Mouse (Mus musculus) CD8-positive naive resting alpha-beta T cell, adult 2 months (primary cell): Measurements from ENCODE around the gene Phtf2.
"Not testable (repeated sequence)": the region's sequence is repeated elsewhere in the genome, so short reads cannot be mapped to it uniquely, and the experiment has no call there.

Experiments used
- DNase-seq, 2 experiments: peaks; one replicate each; pipeline ENCODE4 v3.0.0; 2022; ENCODE audit warnings: low read depth in 2 of 2, low spot score in 2 of 2

Gene Phtf2

GRCm38 (mm10) chr5:20778274-20778984 lies 103.5 kb downstream of the Phtf2 start:
- DNase-seq, result no peak

- DNase-seq, result no peak
Observed at GRCm38 (mm10) chr5:20773341-20773740, 108.6 kb downstream of the Phtf2 start.

GRCm38 (mm10) chr5:20765365-20765920 lies 116.5 kb downstream of the Phtf2 start:
- no peak for DNase-seq

GRCm38 (mm10) chr5:20762441-20762840 lies 119.5 kb downstream of the Phtf2 start:
- DNase-seq, result not testable (repeated sequence)

- no peak for DNase-seq
Observed at GRCm38 (mm10) chr5:20760368-20761162, 121.4 kb downstream of the Phtf2 start.

DNA sequence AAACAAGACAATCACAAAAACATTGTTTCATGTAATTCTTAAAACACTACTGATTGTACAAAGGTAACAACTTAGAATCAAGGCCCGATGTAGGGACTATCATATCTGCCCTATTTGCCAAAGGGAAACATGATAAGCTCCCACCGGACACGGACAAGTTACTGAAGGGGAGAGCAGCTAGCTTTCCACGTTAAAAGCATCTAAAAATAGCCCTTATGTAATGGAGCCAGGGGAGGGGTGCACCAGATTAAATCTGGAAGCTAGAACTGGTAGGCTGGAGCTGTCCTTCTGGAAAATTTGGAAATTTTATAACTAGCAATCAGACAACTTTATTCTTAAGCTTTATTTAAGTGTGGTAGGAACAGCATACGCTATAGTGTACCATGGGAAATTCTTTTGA lies 122.2 kb downstream of the Phtf2 start:
- no peak for DNase-seq

DNA sequence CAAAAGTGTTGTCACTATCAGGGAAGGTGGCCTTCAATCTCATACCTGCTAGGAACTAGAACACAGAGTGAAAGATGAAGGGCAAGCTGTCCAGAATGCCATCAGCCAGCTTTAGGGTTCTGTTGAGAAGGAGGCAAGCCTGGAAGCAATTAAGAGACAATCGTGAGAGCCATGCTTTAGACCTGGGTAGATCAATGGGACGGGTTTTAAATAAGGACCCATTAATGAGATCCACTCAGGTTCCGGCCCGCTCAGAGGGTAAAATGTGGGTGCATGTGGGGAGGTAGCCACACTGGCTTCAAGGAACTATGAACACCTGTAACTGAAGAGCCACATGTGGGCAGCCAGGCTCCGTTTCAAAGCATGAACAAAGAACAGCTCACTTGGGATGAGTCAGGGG lies 128.0 kb downstream of the Phtf2 start:
- DNase-seq, result no peak

DNA sequence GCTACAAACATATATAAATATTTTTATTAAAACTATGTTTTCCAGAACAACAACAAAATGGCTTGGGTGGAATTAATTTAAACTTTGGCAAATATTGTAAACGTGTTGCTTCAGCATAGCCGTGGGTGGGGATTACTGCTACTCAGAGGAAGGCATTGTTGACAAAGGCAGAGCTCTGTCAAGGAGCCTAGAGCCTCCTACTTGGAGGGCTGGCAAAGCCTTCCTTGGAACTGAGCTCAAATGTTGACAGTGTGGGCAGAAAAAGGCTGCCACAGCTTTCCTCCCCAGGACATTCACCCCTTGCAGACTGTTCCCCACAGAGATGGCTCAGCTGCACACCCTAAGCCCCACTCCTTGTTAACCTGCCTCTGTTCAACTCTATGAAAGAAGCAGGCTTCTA lies 128.8 kb downstream of the Phtf2 start:
- DNase-seq, result no peak

DNA sequence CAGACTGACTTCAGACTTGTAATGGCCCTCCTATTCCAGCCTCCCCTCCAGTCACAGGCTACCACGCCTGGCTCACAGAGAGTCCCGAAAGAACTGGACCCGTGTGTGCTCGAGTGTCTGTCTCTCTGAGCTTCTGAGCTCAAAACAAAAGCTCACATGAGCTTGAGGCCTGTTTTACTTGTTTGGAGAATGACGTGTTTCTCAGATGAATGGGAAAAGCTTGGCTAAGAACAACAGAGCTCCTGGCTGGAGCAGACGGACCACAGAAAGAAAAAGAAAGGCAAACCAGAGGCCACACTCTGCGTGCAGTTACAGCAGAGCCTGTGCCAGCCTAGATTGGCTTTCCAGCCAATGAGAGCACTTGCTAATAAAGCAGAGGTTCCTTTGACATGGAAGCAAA lies 130.2 kb downstream of the Phtf2 start:
- no peak for DNase-seq

DNA sequence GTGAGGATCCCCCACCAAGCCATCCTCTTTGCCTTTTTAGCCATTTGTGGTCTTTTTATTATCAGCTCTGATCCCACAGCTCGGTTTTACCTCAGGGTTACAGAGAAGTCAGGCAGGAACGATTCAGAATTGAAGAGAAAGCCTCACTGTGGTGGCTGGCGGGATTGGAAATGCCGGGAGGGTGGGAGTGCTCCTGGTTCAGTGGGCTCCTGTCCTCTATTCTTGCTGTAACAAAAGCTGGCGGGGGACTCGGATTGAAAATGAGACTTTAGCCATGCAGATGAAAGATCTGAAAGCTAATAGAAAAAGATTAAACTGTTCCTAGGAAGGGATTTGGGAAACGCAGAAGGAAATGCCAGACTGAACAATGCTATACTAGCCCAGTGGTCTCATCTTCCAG lies 130.9 kb downstream of the Phtf2 start:
- no peak for DNase-seq

DNA sequence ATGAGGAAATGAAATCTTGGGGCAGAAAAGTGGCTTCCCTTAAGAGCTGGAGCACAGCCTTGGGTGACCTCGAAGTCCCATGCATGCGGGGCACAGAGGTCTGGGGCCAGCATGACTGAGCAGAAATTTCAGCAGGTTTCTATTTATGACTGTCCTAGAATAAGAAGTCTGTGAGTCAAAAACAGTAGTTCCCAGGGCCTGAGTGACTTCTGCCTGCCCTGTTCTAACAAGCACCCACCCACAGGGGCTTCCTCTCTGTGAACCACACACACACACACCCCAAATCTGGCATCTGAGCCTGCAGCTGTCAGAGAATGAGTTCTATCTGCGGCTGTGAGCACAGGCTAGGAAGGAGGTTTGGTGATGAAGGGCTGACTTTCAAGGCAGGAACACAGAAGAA lies 132.4 kb downstream of the Phtf2 start:
- no peak for DNase-seq

DNA sequence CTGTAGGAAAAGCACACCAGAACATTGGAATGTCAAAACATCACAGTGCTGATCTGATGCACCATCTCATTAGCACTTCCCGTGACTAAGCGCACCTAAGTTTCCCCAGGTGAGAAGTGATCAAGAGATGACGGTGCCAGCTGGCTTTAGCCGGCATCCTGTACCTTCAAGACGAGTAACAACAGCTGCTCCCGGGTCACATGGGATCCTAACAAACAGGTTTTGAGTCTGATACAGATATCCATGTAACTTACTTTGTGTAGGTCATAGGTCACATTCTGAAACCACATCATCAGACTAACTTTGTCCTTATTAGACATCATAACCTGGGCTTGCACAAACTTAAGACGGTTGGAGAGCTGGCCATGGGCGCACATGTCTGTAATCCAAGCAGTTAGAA lies 133.1 kb downstream of the Phtf2 start:
- no peak for DNase-seq

DNA sequence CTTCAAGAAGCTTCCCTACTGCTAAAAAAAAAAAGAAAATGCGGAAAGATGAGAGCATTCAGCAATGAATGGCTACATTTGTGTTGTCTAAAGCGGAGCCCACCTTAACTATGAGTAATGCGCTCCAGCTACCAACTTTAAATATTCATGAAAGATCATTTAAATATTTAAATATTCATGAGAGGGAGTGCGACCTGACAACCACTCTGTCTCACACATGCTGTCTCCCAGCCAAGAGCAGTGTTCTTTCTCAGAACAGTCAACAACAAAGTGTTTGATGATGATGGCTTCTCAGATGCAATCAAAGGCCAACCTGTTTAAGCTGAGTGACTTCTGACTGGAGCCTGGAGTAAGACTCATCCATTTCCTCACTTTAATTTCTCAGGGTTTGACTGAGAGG lies 133.8 kb downstream of the Phtf2 start:
- DNase-seq, result no peak

GRCm38 (mm10) chr5:20741936-20742335 lies 140.0 kb downstream of the Phtf2 start:
- DNase-seq, result no peak

DNA sequence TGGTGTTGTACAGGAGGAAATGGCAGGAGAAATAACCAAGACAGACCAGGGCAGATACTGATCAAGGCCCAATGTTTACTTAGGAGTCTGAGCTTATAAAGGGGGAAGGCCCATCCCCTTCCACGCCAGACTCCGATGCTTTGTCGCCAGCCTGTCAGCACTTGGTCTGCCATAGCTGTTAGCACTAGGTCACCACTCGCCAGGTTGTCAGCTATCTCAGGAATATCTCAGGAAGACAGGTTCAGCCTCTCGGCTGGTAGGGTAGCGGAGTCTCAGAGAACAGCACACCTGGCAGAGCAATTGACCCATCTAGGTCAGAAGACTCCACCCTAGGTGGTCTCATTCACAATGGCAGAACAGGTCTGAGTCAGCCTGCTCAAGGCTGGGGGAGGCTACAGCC lies 140.7 kb downstream of the Phtf2 start:
- DNase-seq, result no peak

- no peak for DNase-seq
Observed at GRCm38 (mm10) chr5:20738795-20739194, 143.1 kb downstream of the Phtf2 start.

DNA sequence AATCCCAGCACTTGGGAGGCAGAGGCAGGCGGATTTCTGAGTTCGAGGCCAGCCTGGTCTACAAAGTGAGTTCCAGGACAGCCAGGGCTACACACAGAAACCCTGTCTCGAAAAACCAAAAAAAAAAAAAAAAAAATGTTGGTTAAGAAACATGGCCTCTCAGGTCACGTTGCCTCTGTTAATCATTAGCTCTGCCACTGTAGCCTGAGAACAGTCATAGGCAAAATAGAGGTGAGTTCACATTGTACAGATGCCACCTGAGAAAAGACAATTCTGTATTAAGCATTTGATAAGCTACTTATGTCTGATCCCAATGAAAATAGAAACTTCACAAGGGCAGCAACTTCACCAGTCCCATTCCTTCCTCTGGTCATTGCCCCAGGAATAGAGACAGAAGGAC lies 158.7 kb downstream of the Phtf2 start:
- DNase-seq, result not testable (repeated sequence)

- no peak for DNase-seq
Observed at GRCm38 (mm10) chr5:20720201-20720900, 161.6 kb downstream of the Phtf2 start.

- not testable (repeated sequence) for DNase-seq
Observed at GRCm38 (mm10) chr5:20715980-20716379, 165.9 kb downstream of the Phtf2 start.

DNA sequence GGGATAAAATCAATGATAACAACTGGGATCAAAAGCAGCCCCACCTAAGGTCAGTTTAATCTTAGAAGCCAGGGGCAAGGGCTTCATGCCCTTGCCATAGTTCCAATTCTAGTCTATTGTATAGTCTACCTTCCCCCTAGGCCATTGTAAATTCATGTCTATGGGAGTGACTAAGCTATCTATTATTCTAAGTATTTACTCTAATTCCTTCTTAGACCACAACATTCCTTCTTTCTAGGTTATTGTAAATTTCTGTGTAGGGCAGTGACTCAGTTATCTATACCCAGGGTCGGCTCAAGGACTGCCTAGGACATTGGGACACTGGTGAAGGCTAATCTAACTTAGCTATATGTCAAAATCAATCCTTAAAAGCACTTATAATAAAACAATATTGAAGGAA lies 167.3 kb downstream of the Phtf2 start:
- not testable (repeated sequence) for DNase-seq

DNA sequence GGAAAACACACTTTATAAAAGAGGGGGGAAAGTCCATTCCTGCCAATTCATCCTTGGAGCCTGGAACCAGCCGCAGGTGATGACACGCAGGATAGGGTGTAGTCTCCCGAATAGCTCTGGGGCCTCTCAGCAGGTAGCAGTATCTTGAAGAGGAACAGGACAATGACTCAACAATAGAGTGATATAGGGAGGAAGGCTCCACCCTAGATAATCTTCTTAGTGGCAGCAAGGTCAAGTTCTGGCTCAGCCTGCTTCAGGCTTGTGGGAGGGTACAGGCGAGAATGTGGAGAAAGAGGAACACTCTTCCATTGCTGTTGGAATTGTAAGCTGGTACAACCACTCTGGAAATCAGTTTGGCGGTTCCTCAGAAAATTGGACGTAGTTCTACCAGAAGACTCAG lies 171.1 kb downstream of the Phtf2 start:
- DNase-seq, result not testable (repeated sequence)
